Mouse (Mus musculus) heart, embryonic 12.5 days (tissue): ENCODE measurements around the gene Sytl2. TPM values are rescaled to one million over a fixed set of nuclear protein-coding genes. Genes with fewer than 3 reads are reported as not detected.

Experiments
- ATAC-seq: fragments of 200-750 bp; cut with Nextera tagmentation; 2 replicates; pipeline ENCODE4 v1.8.0; 2017; ENCODE audit warnings: moderate TSS enrichment, moderate library complexity; ENCODE audit not compliant: insufficient number of reproducible peaks, low FRiP score
- H3K27ac ChIP-seq: fragments of 300-500 bp; sonication (generic); 2 replicates; pipeline ENCODE4 v1.5.1; 2016; ENCODE audit warnings: mild to moderate bottlenecking, moderate library complexity; ENCODE audit not compliant: poor library complexity, severe bottlenecking
- H3K27me3 ChIP-seq: fragments of 300-500 bp; sonication (generic); replicated peaks from 2 replicates; pipeline ENCODE4 v1.6.1; 2016; ENCODE audit warnings: mild to moderate bottlenecking, moderate library complexity
- H3K36me3 ChIP-seq: fragments of 300-500 bp; sonication (generic); 2 replicates; pipeline ENCODE4 v1.6.1; 2016; ENCODE audit warnings: mild to moderate bottlenecking, moderate library complexity
- H3K4me1 ChIP-seq: fragments of 300-500 bp; sonication (generic); replicated peaks from 2 replicates; pipeline ENCODE4 v1.6.1; 2016; ENCODE audit warnings: mild to moderate bottlenecking
- H3K4me2 ChIP-seq: fragments of 300-500 bp; sonication (generic); 2 replicates; pipeline ENCODE4 v1.6.1; 2016; ENCODE audit warnings: mild to moderate bottlenecking, moderate library complexity
- H3K4me3 ChIP-seq: fragments of 300-500 bp; sonication (generic); 2 replicates; pipeline ENCODE4 v1.5.1; 2016; ENCODE audit warnings: mild to moderate bottlenecking
- H3K9ac ChIP-seq: fragments of 300-500 bp; sonication (generic); 2 replicates; pipeline ENCODE4 v1.6.1; 2016; ENCODE audit warnings: mild to moderate bottlenecking, moderate library complexity
- H3K9me3 ChIP-seq: fragments of 300-500 bp; sonication (generic); replicated peaks from 2 replicates; pipeline ENCODE4 v1.6.1; 2016; ENCODE audit warnings: mild to moderate bottlenecking, moderate library complexity
- WGBS: fragments of 180-500 bp; shearing (Covaris S2); methylation state at CpG from one replicate; pipeline ENCODE4 v1.1.7; 2016; 5-methylcytosine and 5-hydroxymethylcytosine counted together
- polyA plus RNA-seq: library from polyadenylated mRNA; unstranded; fragments of >200 nt; fragmentation: Nextera tagmentation; extraction: Ambion mirVana; gene quantifications from 2 replicates; pipeline ENCODE4 v1.2.1, GENCODE M21; 2016

Gene Sytl2
- polyA plus RNA-seq, 1 experiment from 2014 or later: 8.3 TPM

- H3K36me3 ChIP-seq: no peaks in the 10 kb centered on the region
- no peak overlapping the region for H3K4me3 ChIP-seq
- no peaks in the 10 kb centered on the region for H3K27me3 ChIP-seq
- H3K9ac ChIP-seq: no peak overlapping the region
- no peak overlapping the region for H3K4me2 ChIP-seq
- WGBS: 52% methylated on average over 7 of the region's 7 CpGs
- H3K9me3 ChIP-seq: no peaks in the 10 kb centered on the region
- H3K27ac ChIP-seq: no peak overlapping the region
- no peaks in the 10 kb centered on the region for H3K4me1 ChIP-seq
- no peak for ATAC-seq
Observed at GRCm38 (mm10) chr7:90312151-90312883, 10.3 kb downstream of the Sytl2 start.

- Histone ChIP-seq H3K4me1 (no peaks in the 10 kb centered on the region), H3K4me2 (no peak overlapping the region), H3K4me3 (no peak overlapping the region), H3K36me3 (no peaks in the 10 kb centered on the region), H3K27me3 (no peaks in the 10 kb centered on the region), H3K9me3 (no peaks in the 10 kb centered on the region), H3K27ac (no peak overlapping the region), H3K9ac (no peak overlapping the region)
- ATAC-seq: no peak
- 67% methylated on average over 3 of the region's 3 CpGs for WGBS
Observed at GRCm38 (mm10) chr7:90313421-90313820, 11.4 kb downstream of the Sytl2 start.

DNA sequence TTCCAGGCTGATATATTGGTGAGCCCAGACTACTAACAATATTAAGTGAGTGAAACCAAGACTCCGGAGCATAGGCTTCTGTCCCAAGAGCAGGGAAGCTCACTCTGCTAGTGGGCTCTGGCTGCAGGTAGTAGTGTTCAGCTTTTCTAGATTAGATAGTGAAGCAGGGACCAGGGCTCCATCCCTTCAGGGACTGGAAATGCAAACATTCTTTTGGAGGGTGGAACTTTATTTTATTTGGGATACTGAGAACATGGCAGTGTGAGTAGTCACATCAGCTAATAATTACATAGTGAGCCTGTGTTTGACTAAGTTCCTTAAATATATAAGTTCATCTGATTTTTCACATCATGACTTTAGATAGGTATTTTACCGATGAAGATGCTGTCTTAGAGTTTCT lies 14.8 kb downstream of the Sytl2 start:
- Histone ChIP-seq H3K9ac (no peak overlapping the region), H3K9me3 (no peaks in the 10 kb centered on the region), H3K4me1 (0 out of 2 replicates have a peak, but pooled peaks cover 3% of the 10 kb centered on the region), H3K4me3 (no peak overlapping the region), H3K27ac (no peak overlapping the region), H3K36me3 (no peaks in the 10 kb centered on the region), H3K4me2 (no peak overlapping the region), H3K27me3 (no peaks in the 10 kb centered on the region)
- no peak for ATAC-seq
- 84% methylated on average over 2 of the region's 2 CpGs for WGBS

DNA sequence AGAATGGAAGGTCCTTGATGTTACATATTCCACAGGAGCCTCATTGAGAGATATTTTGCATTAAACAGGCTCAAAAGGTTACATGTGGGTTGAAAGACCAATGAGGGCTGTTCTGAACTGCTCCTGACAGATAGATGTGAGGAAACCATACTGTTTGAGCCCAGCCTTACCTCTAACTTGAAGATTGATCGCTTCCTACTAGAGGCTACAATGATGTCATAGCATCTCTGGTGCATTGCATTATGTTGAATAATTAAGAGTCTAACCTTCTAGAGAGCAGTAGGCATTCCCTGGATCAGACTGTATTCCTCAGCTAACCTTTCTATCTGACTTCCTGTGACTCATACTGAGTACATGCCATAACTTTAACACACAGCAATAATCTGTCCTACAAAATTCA lies 17.4 kb downstream of the Sytl2 start:
- Histone ChIP-seq H3K9me3 (no peaks in the 10 kb centered on the region), H3K9ac (no peak overlapping the region), H3K4me2 (no peak overlapping the region), H3K4me1 (0 out of 2 replicates have a peak, but pooled peaks cover 3% of the 10 kb centered on the region), H3K27me3 (no peaks in the 10 kb centered on the region), H3K4me3 (no peak overlapping the region), H3K36me3 (no peaks in the 10 kb centered on the region), H3K27ac (no peak overlapping the region)
- 72% methylated on average over 1 of the region's 1 CpGs for WGBS
- no peak for ATAC-seq

- Histone ChIP-seq H3K27ac (no peak overlapping the region), H3K4me3 (no peak overlapping the region), H3K36me3 (no peaks in the 10 kb centered on the region), H3K27me3 (no peaks in the 10 kb centered on the region), H3K9me3 (no peaks in the 10 kb centered on the region), H3K9ac (no peak overlapping the region), H3K4me1 (0 out of 2 replicates have a peak, but pooled peaks cover 3% of the 10 kb centered on the region), H3K4me2 (no peak overlapping the region)
- WGBS: 39% methylated on average over 5 of the region's 5 CpGs
- no peak for ATAC-seq
Observed at GRCm38 (mm10) chr7:90320124-90320523, 18.1 kb downstream of the Sytl2 start.

DNA sequence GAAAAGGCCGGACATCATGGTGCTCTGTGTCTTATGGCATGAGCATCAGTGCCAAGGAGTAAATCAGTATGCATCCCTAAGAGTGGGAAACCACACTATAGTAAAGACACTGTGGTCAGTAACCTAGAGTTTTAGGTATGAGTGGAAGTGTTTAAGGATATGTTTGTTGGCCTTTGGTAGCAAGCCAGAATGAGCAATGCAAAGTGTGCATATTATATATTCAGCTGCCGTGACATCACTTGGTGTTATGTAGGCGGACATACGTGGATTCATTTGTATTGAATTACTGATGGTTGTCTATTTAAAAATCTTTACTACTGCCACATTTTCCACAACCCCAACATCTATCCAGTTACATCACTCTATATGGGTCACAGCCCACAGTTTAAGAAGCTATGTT lies 23.1 kb downstream of the Sytl2 start:
- Histone ChIP-seq H3K36me3 (no peaks in the 10 kb centered on the region), H3K4me3 (no peak overlapping the region), H3K4me1 (0 out of 2 replicates have a peak, but pooled peaks cover 1% of the 10 kb centered on the region), H3K27ac (no peak overlapping the region), H3K4me2 (no peak overlapping the region), H3K9ac (no peak overlapping the region), H3K27me3 (no peaks in the 10 kb centered on the region), H3K9me3 (no peaks in the 10 kb centered on the region)
- ATAC-seq: no peak
- 85% methylated on average over 4 of the region's 4 CpGs for WGBS

- Histone ChIP-seq H3K9me3 (no peaks in the 10 kb centered on the region), H3K27me3 (no peaks in the 10 kb centered on the region), H3K4me1 (peaks cover 4% of the 10 kb centered on the region; the same call in 1 of the 2 replicates), H3K36me3 (no peaks in the 10 kb centered on the region), H3K27ac (no peak overlapping the region), H3K4me2 (no peak overlapping the region), H3K4me3 (no peak overlapping the region), H3K9ac (no peak overlapping the region)
- WGBS: 78% methylated on average over 1 of the region's 1 CpGs
- no peak for ATAC-seq
Observed at GRCm38 (mm10) chr7:90330200-90330599, 28.1 kb downstream of the Sytl2 start.

DNA sequence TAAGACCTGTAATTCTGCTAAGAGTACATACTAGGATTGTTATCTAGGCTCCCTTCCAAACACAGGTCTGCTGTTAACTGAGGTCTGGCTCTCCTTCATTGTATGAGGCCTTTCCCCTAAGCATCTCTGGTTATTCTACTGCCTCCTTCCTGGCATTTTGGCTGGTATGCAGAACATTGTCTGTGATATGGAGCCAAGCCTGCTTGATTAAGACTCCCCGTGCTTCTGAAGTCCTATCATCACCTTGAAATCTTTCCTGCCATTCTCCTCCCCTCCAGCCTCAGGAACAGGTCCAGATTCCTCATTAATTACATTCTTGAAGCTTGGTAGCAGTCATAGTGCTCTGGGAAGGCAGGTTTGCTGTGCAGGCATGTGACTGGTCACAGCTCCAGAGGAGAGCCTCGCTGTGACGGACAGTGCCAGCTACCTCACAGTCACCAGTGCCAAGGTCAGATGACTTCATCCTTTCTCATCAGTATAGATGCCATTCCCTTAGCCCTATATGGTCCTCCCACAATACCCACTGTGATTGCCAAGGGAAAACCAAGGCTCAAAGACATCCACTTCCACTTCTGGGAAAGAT lies 30.5 kb downstream of the Sytl2 start:
- no peaks in the 10 kb centered on the region for H3K27me3 ChIP-seq
- H3K4me2 ChIP-seq: no peak overlapping the region
- no peak overlapping the region for H3K9ac ChIP-seq
- no peak overlapping the region for H3K27ac ChIP-seq
- H3K36me3 ChIP-seq: no peaks in the 10 kb centered on the region
- 56% methylated on average over 3 of the region's 3 CpGs for WGBS
- no peak for ATAC-seq
- no peak overlapping the region for H3K4me3 ChIP-seq
- no peaks in the 10 kb centered on the region for H3K9me3 ChIP-seq
- peaks cover 4% of the 10 kb centered on the region; the same call in 1 of the 2 replicates for H3K4me1 ChIP-seq

DNA sequence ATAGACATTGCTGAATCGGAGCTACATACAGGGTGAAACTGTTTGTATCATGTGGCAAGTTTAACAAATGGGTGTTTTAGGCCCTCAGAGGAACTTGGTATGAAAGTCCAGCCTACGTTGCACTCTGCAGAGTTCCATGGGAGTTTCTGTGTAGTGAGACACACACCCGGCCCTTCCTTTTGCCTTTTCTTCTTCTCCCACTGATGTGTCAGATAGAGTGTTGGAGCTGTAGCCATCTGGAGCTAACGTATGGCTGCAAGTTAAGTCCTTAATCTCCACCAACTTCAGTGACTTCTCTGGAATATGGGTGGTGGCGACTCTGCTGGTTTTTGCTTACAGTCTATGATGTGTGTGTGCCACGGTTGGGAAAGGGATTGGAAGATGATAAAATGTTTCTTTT lies 32.3 kb downstream of the Sytl2 start:
- Histone ChIP-seq H3K27me3 (no peaks in the 10 kb centered on the region), H3K27ac (no peak overlapping the region), H3K4me2 (no peak overlapping the region), H3K9me3 (no peaks in the 10 kb centered on the region), H3K4me3 (no peak overlapping the region), H3K4me1 (peaks cover 4% of the 10 kb centered on the region; the same call in 1 of the 2 replicates), H3K36me3 (no peaks in the 10 kb centered on the region), H3K9ac (no peak overlapping the region)
- no peak for ATAC-seq
- 76% methylated on average over 6 of the region's 6 CpGs for WGBS

GRCm38 (mm10) chr7:90334831-90335230 lies 32.8 kb downstream of the Sytl2 start:
- no peaks in the 10 kb centered on the region for H3K9me3 ChIP-seq
- no peaks in the 10 kb centered on the region for H3K27me3 ChIP-seq
- H3K4me1 ChIP-seq: peaks cover 4% of the 10 kb centered on the region; the same call in 1 of the 2 replicates
- H3K4me3 ChIP-seq: no peak overlapping the region
- ATAC-seq: no peak
- no peak overlapping the region for H3K4me2 ChIP-seq
- H3K9ac ChIP-seq: no peak overlapping the region
- no peak overlapping the region for H3K27ac ChIP-seq
- H3K36me3 ChIP-seq: no peaks in the 10 kb centered on the region
- WGBS: 88% methylated on average over 3 of the region's 3 CpGs

- H3K36me3 ChIP-seq: no peaks in the 10 kb centered on the region
- 41% methylated on average over 3 of the region's 3 CpGs for WGBS
- H3K9ac ChIP-seq: no peak overlapping the region
- no peaks in the 10 kb centered on the region for H3K9me3 ChIP-seq
- no peak overlapping the region for H3K4me3 ChIP-seq
- no peaks in the 10 kb centered on the region for H3K27me3 ChIP-seq
- H3K4me1 ChIP-seq: peaks cover 4% of the 10 kb centered on the region; the same call in 1 of the 2 replicates
- no peak overlapping the region for H3K4me2 ChIP-seq
- ATAC-seq: no peak
- no peak overlapping the region for H3K27ac ChIP-seq
Observed at GRCm38 (mm10) chr7:90335755-90336194, 33.7 kb downstream of the Sytl2 start.
